Mouse (Mus musculus): ENCODE measurements at regions not wholly inside any gene's neighbourhood (a gene's known extent, or its start where the extent isn't known, plus 50 kb on each side); places are given as distances from the start of the nearest gene placed in this dataset.
"Not testable (repeated sequence)": the region's sequence is repeated elsewhere in the genome, so short reads cannot be mapped to it uniquely, and the experiment has no call there.

GRCm38 (mm10) chr14:54121973-54122372, 131.9 kb downstream of the Dad1 start:
- TF ChIP-seq CTCF (IDR thresholded peaks at IDR 0.05; ENCODE audit: low read depth), result no peak
- Histone ChIP-seq H3K4me1 (replicated peaks; ENCODE audit: insufficient read depth, low read length) (no peaks in the 10 kb centered on the region), H3K36me3 (ENCODE audit: insufficient read depth, low read length) (no peaks in the 10 kb centered on the region), H3K9ac (ENCODE audit: low read depth, low read length) (no peak overlapping the region), H3K27me3 (ENCODE audit: insufficient read depth, low read length) (no peaks in the 10 kb centered on the region), H3K4me3 (replicated peaks; ENCODE audit: low read depth, low read length) (no peak overlapping the region), H3K9me3 (replicated peaks; ENCODE audit: low read length) (no peaks in the 10 kb centered on the region), H3K27ac (no peak overlapping the region), H3K4me2 (ENCODE audit: low read length) (no peak overlapping the region)
- DNase-seq (ENCODE audit: low spot score) (no peak), ATAC-seq (replicated peaks; ENCODE audit: low FRiP score, low read depth) (no peak)
- 48% methylated on average over 7 of the region's 7 CpGs for WGBS

DNA sequence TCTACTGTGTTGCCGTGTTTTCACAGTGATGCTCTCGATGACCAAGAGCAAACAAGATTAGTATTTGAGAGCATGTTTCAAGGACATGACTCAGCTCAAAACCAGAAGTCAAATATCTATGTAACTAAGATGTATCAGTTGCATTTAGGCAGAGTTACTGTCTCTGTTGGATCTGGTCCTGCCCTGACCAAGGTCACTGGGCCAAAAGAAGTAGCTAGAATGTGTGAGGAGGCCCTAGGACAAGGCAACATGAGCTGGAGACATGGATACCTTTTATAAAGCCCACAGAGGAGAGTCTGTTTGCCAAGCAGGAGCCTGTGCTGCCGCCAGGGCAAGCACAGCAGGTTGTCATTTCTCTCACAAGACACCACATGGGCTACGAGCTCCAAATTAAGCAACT, 132.6 kb downstream of the Dad1 start:
- no peaks in the 10 kb centered on the region for H3K4me1 ChIP-seq (replicated peaks; ENCODE audit: insufficient read depth, low read length)
- H3K36me3 ChIP-seq (ENCODE audit: insufficient read depth, low read length), result no peaks in the 10 kb centered on the region
- H3K27me3 ChIP-seq (ENCODE audit: insufficient read depth, low read length), result no peaks in the 10 kb centered on the region
- H3K4me3 ChIP-seq (replicated peaks; ENCODE audit: low read depth, low read length), result no peak overlapping the region
- no peak for DNase-seq (ENCODE audit: low spot score)
- WGBS, result 93% methylated on average over 4 of the region's 4 CpGs
- H3K9me3 ChIP-seq (replicated peaks; ENCODE audit: low read length), result no peaks in the 10 kb centered on the region
- ATAC-seq (replicated peaks; ENCODE audit: low FRiP score, low read depth), result no peak
- H3K27ac ChIP-seq, result no peak overlapping the region
- TF ChIP-seq CTCF (IDR thresholded peaks at IDR 0.05; ENCODE audit: low read depth), result no peak
- no peak overlapping the region for H3K9ac ChIP-seq (ENCODE audit: low read depth, low read length)
- no peak overlapping the region for H3K4me2 ChIP-seq (ENCODE audit: low read length)

DNA sequence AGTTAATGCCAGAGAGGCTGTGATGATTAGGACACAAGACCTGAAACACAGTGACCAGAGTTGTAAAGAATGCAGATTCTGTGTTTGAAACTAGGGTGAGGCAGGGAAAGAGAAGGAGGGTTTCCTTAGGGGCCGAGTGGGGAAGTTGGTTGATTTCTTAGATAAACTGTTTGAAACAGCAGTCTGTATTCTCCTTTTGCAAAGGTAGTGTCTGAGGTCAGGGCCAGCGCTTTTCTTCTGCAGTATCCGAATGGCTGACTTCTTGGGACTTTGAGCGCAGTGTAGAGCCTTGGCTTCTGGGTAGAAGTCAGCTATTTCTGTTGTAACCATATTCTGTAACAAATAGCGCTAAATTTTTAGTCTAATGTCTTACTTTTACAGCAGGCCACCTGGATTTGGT, 133.7 kb downstream of the Dad1 start:
- no peaks in the 10 kb centered on the region for H3K36me3 ChIP-seq (ENCODE audit: insufficient read depth, low read length)
- TF ChIP-seq CTCF (IDR thresholded peaks at IDR 0.05; ENCODE audit: low read depth), result no peak
- 92% methylated on average over 5 of the region's 5 CpGs for WGBS
- H3K9me3 ChIP-seq (replicated peaks; ENCODE audit: low read length), result no peaks in the 10 kb centered on the region
- H3K4me3 ChIP-seq (replicated peaks; ENCODE audit: low read depth, low read length), result no peak overlapping the region
- H3K4me2 ChIP-seq (ENCODE audit: low read length), result no peak overlapping the region
- no peak overlapping the region for H3K27ac ChIP-seq
- no peaks in the 10 kb centered on the region for H3K27me3 ChIP-seq (ENCODE audit: insufficient read depth, low read length)
- no peak for DNase-seq (ENCODE audit: low spot score)
- no peaks in the 10 kb centered on the region for H3K4me1 ChIP-seq (replicated peaks; ENCODE audit: insufficient read depth, low read length)
- ATAC-seq (replicated peaks; ENCODE audit: low FRiP score, low read depth), result no peak
- H3K9ac ChIP-seq (ENCODE audit: low read depth, low read length), result no peak overlapping the region

- not testable (repeated sequence) for H3K4me3 ChIP-seq (replicated peaks; ENCODE audit: low read depth, low read length); H3K4me1 ChIP-seq (replicated peaks; ENCODE audit: insufficient read depth, low read length); H3K27me3 ChIP-seq (ENCODE audit: insufficient read depth, low read length); H3K27ac ChIP-seq; DNase-seq (ENCODE audit: low spot score); ATAC-seq (replicated peaks; ENCODE audit: low FRiP score, low read depth); H3K9ac ChIP-seq (ENCODE audit: low read depth, low read length); H3K4me2 ChIP-seq (ENCODE audit: low read length); H3K9me3 ChIP-seq (replicated peaks; ENCODE audit: low read length); H3K36me3 ChIP-seq (ENCODE audit: insufficient read depth, low read length)
- 97% methylated on average over 8 of the region's 8 CpGs for WGBS
These were observed 136.3 kb downstream of the Dad1 start for GRCm38 (mm10) chr14:54117607-54118006.

- DNase-seq (ENCODE audit: low spot score) (no peak), ATAC-seq (replicated peaks; ENCODE audit: low FRiP score, low read depth) (no peak)
- no peaks in the 10 kb centered on the region for H3K36me3 ChIP-seq (ENCODE audit: insufficient read depth, low read length)
- no peak overlapping the region for H3K27ac ChIP-seq
- H3K9me3 ChIP-seq (replicated peaks; ENCODE audit: low read length), result no peaks in the 10 kb centered on the region
- H3K4me2 ChIP-seq (ENCODE audit: low read length), result no peak overlapping the region
- no peaks in the 10 kb centered on the region for H3K27me3 ChIP-seq (ENCODE audit: insufficient read depth, low read length)
- no peak for TF ChIP-seq CTCF (IDR thresholded peaks at IDR 0.05; ENCODE audit: low read depth)
- H3K9ac ChIP-seq (ENCODE audit: low read depth, low read length), result no peak overlapping the region
- no peak overlapping the region for H3K4me3 ChIP-seq (replicated peaks; ENCODE audit: low read depth, low read length)
- WGBS, result 76% methylated on average over 2 of the region's 2 CpGs
- peaks cover 5% of the 10 kb centered on the region; the same call in 1 of the 2 replicates for H3K4me1 ChIP-seq (replicated peaks; ENCODE audit: insufficient read depth, low read length)
These were observed 140.7 kb downstream of the Dad1 start for GRCm38 (mm10) chr14:54113216-54113615.

DNA sequence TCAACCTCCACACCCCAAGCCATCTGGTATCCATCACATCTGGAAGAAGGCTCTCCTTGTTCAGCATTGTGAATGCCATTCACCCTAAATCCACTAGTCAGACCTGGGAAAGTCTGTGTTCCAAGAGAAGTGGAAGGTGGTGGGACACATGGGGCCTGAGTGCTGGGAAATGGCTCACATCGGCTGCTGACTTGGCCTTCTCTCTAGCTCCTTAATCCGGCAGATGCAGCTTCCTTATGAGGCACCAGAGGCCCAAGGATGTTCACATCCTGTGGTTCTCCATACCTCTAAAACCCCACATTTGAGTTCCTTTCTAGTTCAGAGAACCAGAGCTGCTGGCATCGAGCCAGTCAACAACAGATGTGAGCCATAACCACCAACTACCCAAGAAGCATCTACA, 142.9 kb downstream of the Dad1 start:
- Histone ChIP-seq H3K4me3 (replicated peaks; ENCODE audit: low read depth, low read length) (no peak overlapping the region), H3K36me3 (ENCODE audit: insufficient read depth, low read length) (no peaks in the 10 kb centered on the region), H3K4me2 (ENCODE audit: low read length) (no peak overlapping the region), H3K4me1 (replicated peaks; ENCODE audit: insufficient read depth, low read length) (peaks cover 5% of the 10 kb centered on the region; the same call in 1 of the 2 replicates), H3K9me3 (replicated peaks; ENCODE audit: low read length) (no peaks in the 10 kb centered on the region), H3K9ac (ENCODE audit: low read depth, low read length) (no peak overlapping the region), H3K27ac (no peak overlapping the region), H3K27me3 (ENCODE audit: insufficient read depth, low read length) (no peaks in the 10 kb centered on the region)
- TF ChIP-seq CTCF (IDR thresholded peaks at IDR 0.05; ENCODE audit: low read depth), result no peak
- WGBS, result 72% methylated on average over 3 of the region's 3 CpGs
- ATAC-seq (replicated peaks; ENCODE audit: low FRiP score, low read depth) (no peak), DNase-seq (ENCODE audit: low spot score) (no peak)

GRCm38 (mm10) chr14:54109129-54109528, 144.8 kb downstream of the Dad1 start:
- TF ChIP-seq CTCF (IDR thresholded peaks at IDR 0.05; ENCODE audit: low read depth), result no peak
- Histone ChIP-seq H3K27me3 (ENCODE audit: insufficient read depth, low read length) (no peaks in the 10 kb centered on the region), H3K27ac (no peak overlapping the region), H3K4me1 (replicated peaks; ENCODE audit: insufficient read depth, low read length) (peaks cover 5% of the 10 kb centered on the region; the same call in 1 of the 2 replicates), H3K9ac (ENCODE audit: low read depth, low read length) (no peak overlapping the region), H3K9me3 (replicated peaks; ENCODE audit: low read length) (no peaks in the 10 kb centered on the region), H3K4me2 (ENCODE audit: low read length) (0 out of 2 replicates have a peak overlapping the region, but pooled peaks have one; percentile 8), H3K36me3 (ENCODE audit: insufficient read depth, low read length) (no peaks in the 10 kb centered on the region), H3K4me3 (replicated peaks; ENCODE audit: low read depth, low read length) (no peak overlapping the region)
- no peak for DNase-seq (ENCODE audit: low spot score)
- ATAC-seq (replicated peaks; ENCODE audit: low FRiP score, low read depth), result no peak
- WGBS, result 84% methylated on average over 1 of the region's 1 CpGs

Measured in kidney, postnatal 0 days (tissue).